Mouse (Mus musculus) T-helper 17 cell (primary cell): Measurements from ENCODE around the gene Lrp10.

Source experiments
- in situ Hi-C, 2 experiments: fragments of 300-600 bp; cut with MboI, MseI; formaldehyde crosslinking; loops; 1 replicate in 1 of 2; 2 replicates in 1 of 2; pipeline ENCODE4 v1.15.1; 2025; ENCODE audit warnings: high pct_unique_total_duplicates in 2 of 2

The Lrp10 gene

GRCm38 (mm10) chr14:54463959-54464292, at the start of gene Lrp10:
Gene Lrp10 (plus strand): TSS chr14:54464137.
- in situ Hi-C loops = no loop called here

DNA sequence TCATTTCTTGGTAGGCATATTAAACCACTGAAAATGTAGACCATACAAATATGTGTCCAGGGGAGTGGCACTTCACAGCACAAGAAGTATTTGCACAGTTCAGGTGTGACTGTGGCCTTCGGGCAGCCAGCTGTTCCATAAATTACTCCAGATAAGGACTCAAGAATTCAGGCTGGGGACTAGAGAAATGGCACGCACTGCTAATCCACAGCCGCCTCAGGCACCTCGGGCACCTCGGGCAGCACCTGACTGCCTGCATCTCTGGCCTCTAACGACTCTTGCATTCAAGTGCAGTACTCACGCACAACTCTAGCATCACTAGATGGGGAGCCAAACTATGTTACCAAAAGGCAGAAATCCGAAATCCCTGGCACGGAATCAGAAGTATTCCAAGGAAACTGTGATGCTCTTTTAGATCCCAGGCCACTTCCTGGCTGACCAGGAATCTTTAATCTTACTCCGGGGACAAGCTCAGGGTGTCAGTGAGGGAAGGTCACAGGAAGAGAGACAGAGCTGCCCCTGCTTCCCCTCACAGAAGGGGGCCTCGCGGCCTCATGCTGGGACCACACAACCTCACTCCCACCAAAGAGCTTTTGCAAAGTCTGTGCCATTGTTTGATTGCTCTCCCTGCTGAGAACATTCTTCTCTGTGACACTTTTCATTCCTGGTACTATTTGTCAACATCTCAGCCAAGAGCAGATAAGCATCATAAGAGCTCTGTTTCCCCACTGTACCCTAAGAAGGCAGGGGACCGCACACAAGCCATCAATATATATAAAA, 48.5 kb upstream of the Lrp10 start:
- in situ Hi-C loops = loop anchor here in 1 of 2 experiments (5.0 kb wide), 1 partner anchor 82 kb away; no protein-coding TSS in a partner anchor

DNA sequence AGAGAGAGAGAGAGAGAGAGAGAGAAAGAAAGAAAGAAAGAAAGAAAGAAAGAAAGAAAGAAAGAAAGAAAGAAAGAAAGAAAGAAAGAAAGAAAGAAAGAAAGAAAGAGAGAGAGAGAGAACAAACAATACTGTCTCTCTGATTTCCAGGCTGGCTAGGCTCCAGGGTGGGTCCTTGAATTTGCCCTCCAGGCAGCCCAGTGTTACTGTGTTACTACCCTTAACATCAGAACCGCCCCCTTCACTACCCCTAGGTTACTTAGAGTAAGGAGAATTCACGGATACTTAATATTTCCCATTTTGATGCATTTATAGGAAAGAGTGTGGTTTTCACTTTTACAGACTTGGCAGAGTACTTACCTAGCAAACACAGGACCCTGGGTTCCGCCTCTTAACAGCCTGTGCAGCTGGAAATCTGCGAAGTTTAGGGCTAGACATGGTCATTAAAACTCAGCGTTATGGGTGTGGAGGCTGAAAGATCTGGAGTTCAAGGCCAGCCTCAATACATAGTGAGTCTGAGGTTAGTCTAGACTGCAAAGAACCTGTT, 47.6 kb upstream of the Lrp10 start:
- in situ Hi-C loops = loop anchor here in 1 of 2 experiments (5.0 kb wide), 1 partner anchor 81 kb away; no protein-coding TSS in a partner anchor

- in situ Hi-C loops = loop anchor here in 1 of 2 experiments (5.0 kb wide), 1 partner anchor 80 kb away; no protein-coding TSS in a partner anchor
Observed at GRCm38 (mm10) chr14:54416830-54417229, 47.1 kb upstream of the Lrp10 start.

- in situ Hi-C loops = loop anchor here in 1 of 2 experiments (5.0 kb wide), 1 partner anchor 80 kb away; no protein-coding TSS in a partner anchor
Observed at GRCm38 (mm10) chr14:54417623-54418081, 46.3 kb upstream of the Lrp10 start, which contains the start of gene Slc7a7. Gene Slc7a7 (minus strand): TSS chr14:54417780.

DNA sequence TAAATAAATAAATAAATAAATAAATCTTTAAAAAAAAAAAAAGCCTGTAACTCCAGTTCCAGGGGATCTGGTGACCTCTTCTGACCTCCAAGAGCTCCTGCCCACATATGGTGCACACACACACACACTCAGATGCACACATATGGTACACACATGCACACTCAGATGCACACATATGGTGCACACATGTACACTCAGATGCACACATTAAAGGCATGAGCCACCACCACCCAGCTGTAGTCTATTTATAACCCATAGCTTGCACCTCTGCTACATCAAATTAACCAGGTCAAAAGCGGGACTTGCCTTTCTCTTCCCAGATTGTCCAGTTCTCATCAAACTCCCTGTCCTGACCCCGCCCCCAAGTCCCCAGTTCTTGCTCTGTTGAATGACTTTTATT, 42.9 kb upstream of the Lrp10 start:
- in situ Hi-C loops = loop anchor here in 1 of 2 experiments (10.0 kb wide), 1 partner anchor 186 kb away; no protein-coding TSS in a partner anchor

DNA sequence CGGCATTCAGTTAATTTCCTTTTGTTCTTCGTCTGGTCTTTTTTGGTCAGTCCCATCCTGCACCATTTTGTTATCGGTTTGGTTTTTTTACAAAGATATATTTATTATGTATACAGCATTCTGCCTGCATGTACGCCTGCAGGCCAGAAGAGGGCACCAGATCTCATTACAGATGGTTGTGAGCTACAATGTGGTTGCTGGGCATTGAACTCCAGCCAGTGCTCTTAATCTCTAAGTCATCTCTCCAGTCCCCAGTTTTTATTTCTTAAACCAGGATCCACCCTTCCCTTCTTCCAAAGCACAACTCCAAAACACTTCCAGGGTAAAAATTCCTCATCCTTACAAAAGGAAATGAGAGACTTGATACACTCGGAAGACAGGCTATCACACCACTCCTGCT, 40.5 kb upstream of the Lrp10 start:
- in situ Hi-C loops = loop anchor here in 1 of 2 experiments (10.0 kb wide), 1 partner anchor 189 kb away; no protein-coding TSS in a partner anchor

DNA sequence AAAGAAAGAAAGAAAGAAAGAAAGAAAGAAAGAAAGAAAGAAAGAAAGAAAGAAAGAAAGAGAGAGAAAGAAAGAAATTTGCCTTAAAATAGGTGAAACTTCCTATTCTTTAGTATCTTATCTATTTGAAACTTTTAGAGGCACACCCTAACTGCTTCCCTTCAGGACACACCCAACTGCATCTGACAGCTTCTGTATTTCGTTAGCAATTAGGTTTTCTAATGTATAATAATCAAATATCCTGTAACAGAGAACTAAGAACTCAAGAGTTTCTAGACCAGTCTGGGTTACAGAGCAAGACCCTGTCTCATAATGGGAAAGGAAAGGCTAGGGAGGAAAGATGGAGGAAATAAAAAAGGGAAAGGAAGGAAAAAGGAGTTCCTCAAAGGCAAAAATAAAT, 39.3 kb upstream of the Lrp10 start:
- in situ Hi-C loops = loop anchor here in 1 of 2 experiments (10.0 kb wide), 1 partner anchor 190 kb away; no protein-coding TSS in a partner anchor

- in situ Hi-C loops = loop anchor here in 1 of 2 experiments (10.0 kb wide), 1 partner anchor 191 kb away; no protein-coding TSS in a partner anchor
Observed at GRCm38 (mm10) chr14:54425540-54425939, 38.4 kb upstream of the Lrp10 start.

- in situ Hi-C loops = loop anchor here in 1 of 2 experiments (10.0 kb wide), 1 partner anchor 191 kb away; no protein-coding TSS in a partner anchor
Observed at GRCm38 (mm10) chr14:54426003-54426688, 37.8 kb upstream of the Lrp10 start.

DNA sequence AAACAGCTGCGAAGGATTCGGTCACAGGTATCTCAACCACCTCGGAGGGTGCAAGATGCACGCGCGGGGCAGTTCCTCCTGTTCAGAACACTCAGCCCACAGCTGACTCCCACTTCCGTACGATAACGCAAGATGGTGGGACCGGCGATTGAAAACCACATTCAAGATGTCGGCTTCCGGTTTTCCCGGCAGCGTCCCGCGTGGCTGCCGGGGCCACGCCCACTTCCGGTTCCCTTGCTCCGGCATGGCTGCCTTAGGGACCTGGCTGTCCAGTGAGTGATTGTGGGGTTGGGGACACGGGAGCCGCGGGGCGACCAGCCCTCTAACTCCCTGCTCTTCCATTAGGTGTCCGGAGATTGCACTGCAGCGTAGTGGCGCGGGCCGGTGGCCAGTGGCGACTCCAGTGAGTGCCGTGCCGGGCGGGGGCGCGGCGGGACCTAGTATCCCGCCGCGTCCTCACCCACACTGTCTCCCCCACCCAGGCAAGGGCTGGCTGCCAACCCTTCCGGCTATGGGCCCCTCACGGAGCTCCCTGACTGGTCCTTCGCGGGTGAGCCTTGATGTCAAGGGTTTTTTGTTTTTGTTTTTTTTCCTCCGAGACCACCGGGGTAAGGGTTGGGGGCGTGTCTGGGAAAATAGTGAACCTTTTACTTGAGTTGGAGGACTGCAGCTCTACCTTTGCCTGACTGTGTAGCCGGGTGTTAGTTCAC, 37.1 kb upstream of the Lrp10 start, which contains the start of gene Mrpl52:
TSS of gene Mrpl52 (plus strand) at position 221 of the 710 bp plus-strand sequence.
- in situ Hi-C loops = loop anchor here in 1 of 2 experiments (10.0 kb wide), 1 partner anchor 192 kb away; no protein-coding TSS in a partner anchor

GRCm38 (mm10) chr14:54427696-54428095, 36.2 kb upstream of the Lrp10 start:
- in situ Hi-C loops = loop anchor here in 1 of 2 experiments (10.0 kb wide), 1 partner anchor 193 kb away; no protein-coding TSS in a partner anchor

DNA sequence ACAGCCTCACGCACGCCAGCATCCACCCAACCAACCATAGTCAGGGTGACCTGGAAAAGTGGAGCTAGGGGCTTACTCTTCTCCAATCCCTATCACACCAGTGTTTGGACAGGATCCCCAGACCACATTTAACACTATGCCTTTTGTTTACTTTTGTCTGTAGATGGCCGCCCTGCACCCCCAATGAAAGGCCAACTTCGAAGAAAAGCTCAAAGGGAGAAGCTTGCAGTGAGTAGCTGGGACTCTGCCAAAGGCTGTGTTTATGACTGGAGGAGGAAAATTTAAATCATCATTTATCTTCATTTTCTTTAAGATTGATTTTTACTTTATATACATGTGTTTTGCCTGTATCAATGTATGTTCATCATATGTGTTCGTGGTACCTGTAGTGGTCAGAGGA, 35.5 kb upstream of the Lrp10 start:
- in situ Hi-C loops = loop anchor here in 1 of 2 experiments (10.0 kb wide), 1 partner anchor 194 kb away; no protein-coding TSS in a partner anchor

GRCm38 (mm10) chr14:54429332-54430093, 34.4 kb upstream of the Lrp10 start:
- in situ Hi-C loops = loop anchor here in 1 of 2 experiments (10.0 kb wide), 1 partner anchor 195 kb away; no protein-coding TSS in a partner anchor

GRCm38 (mm10) chr14:54430406-54431145, 33.4 kb upstream of the Lrp10 start:
- in situ Hi-C loops = no loop called here

DNA sequence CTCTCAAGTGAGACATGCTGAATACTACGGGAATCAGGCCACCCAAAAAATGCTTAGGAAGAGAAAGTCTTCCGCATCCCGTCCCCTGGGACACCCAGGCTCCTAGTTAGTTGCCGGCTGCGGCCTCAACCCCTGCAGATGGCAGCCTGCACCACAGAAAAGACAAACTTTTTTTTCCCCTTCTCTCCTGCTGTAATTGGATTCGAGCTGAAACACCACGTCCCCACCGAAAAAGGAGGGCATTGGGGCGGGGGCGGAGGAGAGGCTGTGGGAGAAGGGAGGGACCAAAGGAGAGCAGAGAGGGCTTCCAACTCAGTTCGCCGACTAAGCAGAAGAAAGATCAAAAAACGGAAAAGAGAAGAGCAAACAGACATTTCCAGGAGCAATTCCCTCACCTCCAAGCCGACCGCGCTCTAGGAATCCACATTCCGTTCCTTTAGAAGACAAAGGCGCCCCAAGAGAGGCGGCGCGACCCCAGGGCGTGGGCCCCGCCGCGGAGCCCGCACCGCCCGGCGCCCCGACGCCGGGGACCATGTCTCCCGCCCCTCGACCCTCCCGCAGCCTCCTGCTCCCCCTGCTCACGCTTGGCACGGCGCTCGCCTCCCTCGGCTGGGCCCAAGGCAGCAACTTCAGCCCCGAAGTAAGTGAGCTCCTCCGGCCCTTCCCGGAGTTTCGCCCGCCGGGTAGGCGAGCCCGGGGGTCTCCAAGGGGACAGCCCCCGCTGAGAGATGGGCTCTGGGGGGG, 32.4 kb upstream of the Lrp10 start, which contains the start of gene Mmp14:
TSS of gene Mmp14 (plus strand) at position 279 of the 744 bp plus-strand sequence.
- in situ Hi-C loops = no loop called here

- in situ Hi-C loops = no loop called here
Observed at GRCm38 (mm10) chr14:54432078-54432836, 31.7 kb upstream of the Lrp10 start.
